Mouse (Mus musculus) cerebellum, adult 2 months (tissue): ENCODE measurements around the gene Abhd4.

ENCODE experiments used
- CTCF ChIP-seq: fragments of 200-500 bp; IDR thresholded peaks from 2 replicates; pipeline ENCODE4 v1.5.1; 2011; ENCODE audit warnings: low read depth, mild to moderate bottlenecking, control low read depth, low read length, moderate library complexity, borderline replicate concordance; ENCODE audit not compliant: insufficient read depth
- POLR2A ChIP-seq: fragments of 200-500 bp; IDR thresholded peaks from 2 replicates; pipeline ENCODE4 v1.6.1; 2011; ENCODE audit warnings: low read length, control low read depth, borderline replicate concordance; ENCODE audit not compliant: insufficient read depth

GRCm38 (mm10) chr14:54210401-54210800, 43.6 kb upstream of the Abhd4 start:
- TF ChIP-seq CTCF = no peak
- no peak for TF ChIP-seq POLR2A
